Mouse (Mus musculus) layer of hippocampus, postnatal 14 days (tissue): ENCODE measurements around the gene Ermard. TPM values are rescaled to one million over a fixed set of nuclear protein-coding genes. Genes with fewer than 3 reads are reported as not detected.

Source experiments
- DNase-seq, 2 experiments: peaks; one replicate each; pipeline ENCODE4 v3.0.0; 2021 to 2022; ENCODE audit warnings: low spot score in 2 of 2, mixed read lengths in 1 of 2
- total RNA-seq, 2 experiments: library from RNA; stranded (reverse); gene quantifications; 2 replicates each; pipeline ENCODE4 v1.2.3; 2021

Ermard gene
- total RNA-seq, 2 experiments from 2014 or later: 62.2 to 64.7 TPM

- no peak for DNase-seq
These were observed 74.5 kb downstream of the Ermard start for GRCm38 (mm10) chr17:15115550-15115949.

GRCm38 (mm10) chr17:15120096-15120495 lies 79.1 kb downstream of the Ermard start:
- DNase-seq: no peak

- no peak for DNase-seq
These were observed 79.6 kb downstream of the Ermard start for GRCm38 (mm10) chr17:15120569-15120968.

- no peak for DNase-seq
These were observed 88.8 kb downstream of the Ermard start for GRCm38 (mm10) chr17:15129630-15130287.

- DNase-seq: no peak
These were observed 89.3 kb downstream of the Ermard start for GRCm38 (mm10) chr17:15130288-15130656.

GRCm38 (mm10) chr17:15134905-15135669 lies 94.1 kb downstream of the Ermard start:
- DNase-seq: no peak

GRCm38 (mm10) chr17:15137443-15137842 lies 96.4 kb downstream of the Ermard start:
- no peak for DNase-seq

Other genes starting within 250 kb of the Ermard start
- gene Wdr27, start 98.0 kb upstream of the Ermard start, total RNA-seq: 1 to 10 TPM; 4.1 to 4.9 TPM
- gene 1600012H06Rik, start 98.0 kb upstream of the Ermard start, total RNA-seq: 10 to 100 TPM; 18.5 to 18.8 TPM
- gene Phf10, start 79.9 kb upstream of the Ermard start, total RNA-seq: 10 to 100 TPM; 59.1 to 61.7 TPM
- gene 9030025P20Rik, start 62.7 kb upstream of the Ermard start, total RNA-seq: 1 to 10 TPM; 6.0 to 7.1 TPM
- not detected for gene Gm3417, start 62.4 kb upstream of the Ermard start, total RNA-seq
- 1 to 10 TPM; 3.3 TPM for gene Gm3435, start 31.0 kb upstream of the Ermard start, total RNA-seq
- 1 to 10 TPM in 1 of 2 experiments, not detected in 1; 1.0 TPM for gene Tcte3, start 280 bp downstream of the Ermard start, total RNA-seq
- 1 to 10 TPM; 6.6 to 6.8 TPM for gene Gm3448, start 329 bp downstream of the Ermard start, total RNA-seq